Mouse (Mus musculus) cerebellum, postnatal 25 days (tissue): ENCODE results near the gene Gm4871.
"Not testable (repeated sequence)": the region's sequence is repeated elsewhere in the genome, so short reads cannot be mapped to it uniquely, and the experiment has no call there.

Source experiments
- DNase-seq, 2 experiments: peaks; one replicate each; pipeline ENCODE4 v3.0.0; 2021; ENCODE audit warnings: mixed read lengths in 2 of 2

The Gm4871 gene

DNA sequence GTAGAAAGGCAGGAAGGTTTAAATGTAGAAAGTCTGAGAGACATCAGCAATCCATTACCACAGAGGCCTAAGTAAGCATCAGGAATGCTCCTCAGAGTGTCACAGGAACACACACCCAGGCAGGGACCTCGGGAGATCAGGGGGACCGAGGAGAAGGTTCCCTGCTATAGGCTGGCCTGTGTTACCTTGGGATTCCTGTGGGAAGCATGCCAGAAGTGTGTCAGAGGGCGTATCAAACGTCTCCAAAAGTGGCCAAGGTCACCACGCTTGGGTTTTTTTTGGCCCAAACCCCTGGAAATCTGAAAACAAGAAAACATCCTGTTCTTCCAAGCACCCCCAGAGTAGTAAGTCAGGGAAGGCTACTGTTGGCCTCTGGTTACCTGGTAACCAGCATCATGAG is at the start of gene Gm4871:
TSS of gene Gm4871 (minus strand) at position 364 of the 400 bp plus-strand sequence.
- not testable (repeated sequence) for DNase-seq

DNA sequence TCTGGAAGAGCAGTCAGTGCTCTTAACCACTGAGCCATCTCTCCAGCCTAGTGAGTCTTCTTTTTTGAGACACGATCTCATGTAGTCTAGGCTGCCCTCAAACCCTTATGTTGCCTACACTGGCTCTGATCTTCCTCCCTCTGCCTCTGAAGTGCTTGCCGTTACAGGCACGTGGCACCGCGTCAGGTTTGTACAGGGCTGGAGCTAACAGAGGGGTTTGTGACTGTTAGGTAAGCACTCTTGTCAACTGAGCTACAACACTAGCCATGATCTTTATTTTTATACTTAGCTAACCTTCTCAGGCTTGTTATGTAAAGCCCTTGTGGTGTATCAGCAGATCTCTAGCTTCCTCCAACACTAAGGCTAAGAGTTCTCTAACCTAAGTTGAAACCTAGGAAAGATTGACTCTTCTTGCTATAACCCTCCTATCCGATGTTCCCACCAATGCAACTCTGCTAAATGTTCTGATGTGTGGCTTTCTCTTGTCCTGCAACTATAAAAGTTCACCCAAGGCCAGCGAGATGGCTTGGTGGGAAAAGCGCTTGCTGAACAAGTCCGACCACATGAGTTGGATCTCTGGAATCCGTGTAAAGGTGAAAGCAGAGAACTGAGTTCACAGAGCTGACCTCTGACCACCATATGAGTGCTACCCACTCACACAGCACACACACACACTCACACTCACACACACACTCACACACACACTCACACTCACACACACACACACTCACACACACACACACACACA is 49.5 kb upstream of the Gm4871 start:
- DNase-seq: no peak

GRCm38 (mm10) chr5:145075081-145075480 is 42.5 kb upstream of the Gm4871 start:
- no peak for DNase-seq

DNA sequence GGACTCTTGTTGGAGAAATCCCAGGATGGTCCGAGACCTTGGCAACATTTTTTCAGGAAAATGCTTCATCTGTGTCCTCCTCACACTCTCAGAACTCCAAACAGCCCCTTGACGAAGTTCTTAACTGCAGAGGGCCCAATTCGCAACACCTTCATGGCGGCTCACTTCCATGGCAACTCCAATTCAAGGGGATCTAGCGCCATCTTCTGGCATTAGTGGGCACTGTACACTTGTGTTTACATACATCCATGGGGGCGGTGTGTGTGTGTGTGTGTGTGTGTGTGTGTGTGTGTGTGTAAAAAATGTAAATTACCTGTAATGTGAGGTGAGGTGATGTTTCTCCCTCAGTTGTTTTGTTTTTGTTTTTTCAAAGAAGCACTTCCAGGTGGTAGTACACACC is 38.8 kb upstream of the Gm4871 start:
- DNase-seq: no peak

GRCm38 (mm10) chr5:145069707-145070106 is 37.2 kb upstream of the Gm4871 start:
- peak; percentile 67 to 84 for DNase-seq

GRCm38 (mm10) chr5:145068863-145069262 is 36.3 kb upstream of the Gm4871 start:
- DNase-seq: no peak

DNA sequence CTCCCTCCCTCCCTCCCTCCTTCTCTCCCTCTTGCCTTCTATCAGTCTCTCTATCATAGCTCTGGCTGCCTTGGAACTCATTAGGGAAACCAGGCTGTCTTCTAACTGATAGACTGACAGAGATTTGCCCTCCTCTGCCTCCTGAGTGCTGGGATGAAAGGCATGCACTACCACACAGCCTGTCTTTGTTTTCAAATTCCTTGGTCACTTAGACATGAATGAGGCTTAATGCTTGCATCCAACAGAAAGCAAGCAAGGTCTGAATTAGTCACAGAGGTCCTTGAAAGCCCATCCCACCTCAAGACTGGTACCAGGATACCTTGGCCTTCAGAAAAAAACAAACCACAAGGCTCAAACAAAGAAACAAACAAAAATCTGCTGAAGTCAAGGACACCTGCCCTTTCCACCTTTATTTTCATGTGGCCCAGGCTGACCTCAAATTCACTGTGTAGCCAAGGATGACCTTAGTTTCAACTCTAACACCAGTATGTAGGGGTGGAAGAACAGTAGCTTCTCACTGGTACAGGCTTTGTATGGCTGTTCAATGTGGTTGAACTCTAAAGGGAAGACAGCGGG is 32.3 kb upstream of the Gm4871 start:
- no peak for DNase-seq

- no peak for DNase-seq
Measured at GRCm38 (mm10) chr5:145059524-145059923, 27.0 kb upstream of the Gm4871 start.

DNA sequence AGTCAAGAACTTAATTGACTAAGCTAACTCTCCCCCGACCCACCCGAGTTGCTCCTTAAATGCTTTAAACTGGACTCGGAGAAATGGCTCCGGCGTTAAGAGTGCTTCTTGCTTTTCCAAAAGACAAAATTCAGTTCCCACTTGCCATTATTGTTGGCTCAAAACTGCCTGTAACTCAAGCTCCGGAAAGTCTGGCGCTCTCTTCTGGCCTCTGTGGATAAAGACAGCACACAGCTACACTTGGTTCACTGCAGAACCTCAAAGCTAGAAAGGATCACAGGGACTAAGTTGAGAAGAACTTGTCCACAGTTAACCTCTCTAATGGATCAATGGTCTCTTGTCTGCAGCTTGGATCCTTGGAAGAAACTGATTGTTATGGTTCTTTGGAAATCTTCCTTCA is 26.2 kb upstream of the Gm4871 start:
- DNase-seq: no peak

DNA sequence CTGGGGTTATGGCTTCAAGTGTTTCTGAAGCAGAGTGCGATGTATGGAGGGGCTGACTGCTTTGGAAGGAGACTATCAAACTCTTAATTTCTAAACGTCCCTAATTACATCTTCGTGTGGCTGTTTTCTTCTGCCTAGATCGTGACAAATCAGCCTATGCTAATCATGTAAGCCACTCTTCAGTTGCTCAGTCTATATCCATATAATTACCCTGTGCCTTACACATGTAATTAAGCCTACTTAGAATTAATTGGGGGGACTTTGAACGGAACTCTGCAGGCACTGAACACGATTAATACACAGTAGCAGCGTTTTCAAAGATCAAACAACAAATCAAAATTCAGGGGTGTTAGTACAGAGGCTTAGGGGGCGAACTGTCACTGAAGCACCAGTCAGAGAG is 25.4 kb upstream of the Gm4871 start:
- no peak for DNase-seq

GRCm38 (mm10) chr5:145054187-145054586 is 21.6 kb upstream of the Gm4871 start:
- DNase-seq: not testable (repeated sequence)

GRCm38 (mm10) chr5:145042690-145043089 is 10.1 kb upstream of the Gm4871 start, which contains the start of gene 1700018F24Rik:
TSS of gene 1700018F24Rik (plus strand) at chr5:145042990.
- not testable (repeated sequence) for DNase-seq

DNA sequence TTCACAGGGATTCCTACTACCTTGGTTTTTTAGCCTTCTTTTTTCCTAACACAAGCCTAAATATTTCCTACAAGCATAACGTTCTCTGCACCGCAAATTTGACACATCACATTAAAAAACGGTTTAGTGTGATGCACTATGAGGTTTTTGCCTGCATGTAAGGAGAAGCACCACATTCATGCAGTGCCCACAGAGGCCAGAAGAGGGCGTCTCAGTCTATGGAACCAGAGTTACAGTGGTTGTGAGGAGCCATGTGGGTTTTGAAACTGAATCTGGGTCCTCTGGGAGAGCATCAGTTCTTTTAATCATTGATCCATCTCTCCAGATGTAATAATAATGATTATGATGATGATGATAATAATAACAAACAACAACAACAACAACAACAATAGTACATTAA is 9.1 kb upstream of the Gm4871 start:
- peak in 1 of 2 experiments; percentile 4 for DNase-seq

DNA sequence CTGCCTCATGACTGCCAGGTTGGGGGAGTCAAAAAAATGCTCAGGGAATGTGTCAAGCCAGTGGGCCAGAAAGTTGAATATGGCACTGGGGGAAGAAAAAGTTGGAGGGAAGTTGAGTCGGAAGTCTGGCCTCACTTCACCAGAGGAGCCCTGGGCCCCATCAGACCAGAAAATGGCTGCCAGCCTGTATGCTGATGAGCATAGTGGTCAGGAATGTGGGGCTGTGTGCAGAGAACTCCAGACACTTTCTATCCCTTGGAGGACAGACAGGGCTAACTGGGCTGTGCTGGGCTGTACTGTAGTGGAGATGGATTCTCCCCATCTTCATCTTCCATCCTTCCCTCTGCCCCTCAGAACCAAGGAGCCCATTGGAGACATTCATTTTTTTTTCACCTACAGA is 2.1 kb downstream of the Gm4871 start:
- DNase-seq: not testable (repeated sequence)

DNA sequence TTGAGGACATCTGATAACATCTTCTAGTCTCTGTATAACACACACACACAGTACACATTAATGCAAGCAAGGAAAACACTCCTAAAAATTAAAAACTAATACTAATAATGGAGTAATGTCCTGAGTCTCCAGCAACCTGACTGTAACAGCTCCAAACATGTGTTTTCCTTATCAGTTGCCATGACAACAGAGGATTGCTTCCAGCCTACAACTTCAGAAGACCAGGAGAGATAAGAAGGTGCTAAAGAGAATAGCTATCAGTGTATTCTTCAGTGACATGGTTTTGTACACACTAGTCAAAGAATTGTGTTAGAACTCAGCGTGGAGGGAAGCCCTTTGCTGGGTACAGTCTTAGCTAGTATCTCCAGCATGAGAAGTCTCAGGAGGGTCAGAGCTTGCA is 11.8 kb downstream of the Gm4871 start:
- not testable (repeated sequence) for DNase-seq

DNA sequence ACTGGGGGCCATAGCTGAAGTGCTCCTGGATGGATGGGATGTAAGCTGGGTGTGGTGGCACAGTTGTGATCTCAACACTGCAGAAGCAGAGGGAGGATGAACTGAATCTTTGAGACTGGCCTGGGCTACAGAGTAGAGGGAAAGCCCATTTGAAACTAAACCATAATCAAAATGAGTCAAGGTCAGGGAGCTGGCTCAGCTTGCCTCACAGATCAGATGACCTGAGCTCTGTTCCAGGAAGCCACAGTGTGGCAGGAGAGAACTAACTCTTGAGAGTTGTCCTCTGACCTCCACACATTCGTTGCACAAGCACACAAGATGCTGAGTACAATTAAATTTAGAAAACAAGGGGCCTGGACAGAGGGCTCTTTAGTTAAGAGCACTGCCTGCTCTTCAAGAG is 12.3 kb downstream of the Gm4871 start:
- not testable (repeated sequence) for DNase-seq

- not testable (repeated sequence) for DNase-seq
Measured at GRCm38 (mm10) chr5:145016761-145017160, 15.8 kb downstream of the Gm4871 start.

GRCm38 (mm10) chr5:145014278-145014677 is 18.3 kb downstream of the Gm4871 start:
- DNase-seq: no peak

GRCm38 (mm10) chr5:145008878-145009659 is 23.5 kb downstream of the Gm4871 start:
- DNase-seq: no peak

- DNase-seq: no peak
Measured at GRCm38 (mm10) chr5:145005596-145005995, 27.0 kb downstream of the Gm4871 start.

- DNase-seq: no peak
Measured at GRCm38 (mm10) chr5:145004495-145004894, 28.1 kb downstream of the Gm4871 start.

DNA sequence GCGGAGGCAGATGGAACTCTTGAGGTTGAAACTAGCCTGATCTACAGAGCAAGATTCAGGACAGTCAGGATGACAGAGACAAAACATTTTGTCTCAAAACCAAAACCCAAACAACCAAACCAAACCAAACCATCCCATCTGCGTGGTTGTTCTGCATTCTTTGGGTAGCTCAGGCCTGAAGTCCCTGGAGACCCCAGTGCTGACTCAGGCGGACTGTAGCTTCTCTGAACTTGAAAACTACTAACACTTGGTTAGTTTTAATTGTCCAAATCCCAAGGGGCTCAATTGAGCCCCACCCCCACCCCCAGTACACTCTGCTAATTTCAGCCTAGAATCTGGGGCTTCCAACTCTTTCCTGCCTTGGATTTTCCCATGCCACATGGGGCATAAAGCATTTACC is 29.2 kb downstream of the Gm4871 start:
- DNase-seq: no peak

- DNase-seq: no peak
Measured at GRCm38 (mm10) chr5:144998491-144998890, 34.1 kb downstream of the Gm4871 start.

- DNase-seq: no peak
Measured at GRCm38 (mm10) chr5:144990481-144990880, 42.1 kb downstream of the Gm4871 start.
